Mouse (Mus musculus): ENCODE results near the gene Opcml. TPM values are rescaled to one million over a fixed set of nuclear protein-coding genes. Genes with fewer than 3 reads are reported as not detected.

Gene Opcml
- total RNA-seq, 1 experiment = 0.49 TPM

GRCm38 (mm10) chr9:28474586-28474985 lies 684.0 kb downstream of the Opcml start:
- no peak overlapping the region for H3K9ac ChIP-seq (ENCODE audit: insufficient read depth, low read depth, low read length, poor library complexity, severe bottlenecking)
- no peak for DNase-seq (ENCODE audit: low read depth, low spot score)
- H3K27ac ChIP-seq (ENCODE audit: insufficient read depth, low read depth, low read length, poor library complexity, severe bottlenecking) = no peak overlapping the region
- H3K4me1 ChIP-seq (ENCODE audit: control insufficient read depth in 2 of 2, insufficient read depth in 2 of 2, low read length in 2 of 2, poor library complexity in 1 of 2) = no peaks in the 10 kb centered on the region
- H3K4me3 ChIP-seq (ENCODE audit: insufficient read depth in 1 of 2, low read depth in 1 of 2, low read length in 2 of 2, poor library complexity in 1 of 2, severe bottlenecking in 1 of 2) = no peak overlapping the region
- TF ChIP-seq ZC3H11A (IDR thresholded peaks at IDR 0.05; ENCODE audit: borderline replicate concordance, low read depth, low read length) (no peak), ZNF384 (IDR thresholded peaks at IDR 0.05; ENCODE audit: low read depth, low read length) (no peak), MAFK (IDR thresholded peaks at IDR 0.05; ENCODE audit: insufficient read depth, low read depth, low read length) (no peak), HCFC1 (IDR thresholded peaks at IDR 0.05; ENCODE audit: borderline replicate concordance, insufficient read depth, low read length) (no peak), CHD2 (IDR thresholded peaks at IDR 0.05; ENCODE audit: low read depth, low read length) (no peak)
- no peaks in the 10 kb centered on the region for H3K9me3 ChIP-seq (ENCODE audit: control insufficient read depth, insufficient read depth, low read depth, low read length)
- H3K36me3 ChIP-seq (ENCODE audit: control insufficient read depth, insufficient read depth, low read length, poor library complexity, severe bottlenecking) = no peaks in the 10 kb centered on the region
- in situ Hi-C loops (cut with MboI; ENCODE audit: low sequenced_read_pairs in 2 of 2, unreplicated experiment in 2 of 2) = no loop called here

- no peak overlapping the region for H3K4me3 ChIP-seq (ENCODE audit: insufficient read depth in 1 of 2, low read depth in 1 of 2, low read length in 2 of 2, poor library complexity in 1 of 2, severe bottlenecking in 1 of 2)
- no peak overlapping the region for H3K9ac ChIP-seq (ENCODE audit: insufficient read depth, low read depth, low read length, poor library complexity, severe bottlenecking)
- no peaks in the 10 kb centered on the region for H3K4me1 ChIP-seq (ENCODE audit: control insufficient read depth in 2 of 2, insufficient read depth in 2 of 2, low read length in 2 of 2, poor library complexity in 1 of 2)
- no peaks in the 10 kb centered on the region for H3K9me3 ChIP-seq (ENCODE audit: control insufficient read depth, insufficient read depth, low read depth, low read length)
- H3K27ac ChIP-seq (ENCODE audit: insufficient read depth, low read depth, low read length, poor library complexity, severe bottlenecking) = no peak overlapping the region
- TF ChIP-seq CHD2 (IDR thresholded peaks at IDR 0.05; ENCODE audit: low read depth, low read length) (no peak), ZNF384 (IDR thresholded peaks at IDR 0.05; ENCODE audit: low read depth, low read length) (no peak), HCFC1 (IDR thresholded peaks at IDR 0.05; ENCODE audit: borderline replicate concordance, insufficient read depth, low read length) (no peak), MAFK (IDR thresholded peaks at IDR 0.05; ENCODE audit: insufficient read depth, low read depth, low read length) (no peak), ZC3H11A (IDR thresholded peaks at IDR 0.05; ENCODE audit: borderline replicate concordance, low read depth, low read length) (no peak)
- no peak for DNase-seq (ENCODE audit: low read depth, low spot score)
- H3K36me3 ChIP-seq (ENCODE audit: control insufficient read depth, insufficient read depth, low read length, poor library complexity, severe bottlenecking) = no peaks in the 10 kb centered on the region
- in situ Hi-C loops (cut with MboI; ENCODE audit: low sequenced_read_pairs in 2 of 2, unreplicated experiment in 2 of 2) = no loop called here
These were observed 690.7 kb downstream of the Opcml start for GRCm38 (mm10) chr9:28481261-28481660.

- TF ChIP-seq HCFC1 (IDR thresholded peaks at IDR 0.05; ENCODE audit: borderline replicate concordance, insufficient read depth, low read length) (no peak), MAFK (IDR thresholded peaks at IDR 0.05; ENCODE audit: insufficient read depth, low read depth, low read length) (no peak), ZC3H11A (IDR thresholded peaks at IDR 0.05; ENCODE audit: borderline replicate concordance, low read depth, low read length) (no peak), CHD2 (IDR thresholded peaks at IDR 0.05; ENCODE audit: low read depth, low read length) (no peak), ZNF384 (IDR thresholded peaks at IDR 0.05; ENCODE audit: low read depth, low read length) (no peak)
- no peaks in the 10 kb centered on the region for H3K4me1 ChIP-seq (ENCODE audit: control insufficient read depth in 2 of 2, insufficient read depth in 2 of 2, low read length in 2 of 2, poor library complexity in 1 of 2)
- H3K9ac ChIP-seq (ENCODE audit: insufficient read depth, low read depth, low read length, poor library complexity, severe bottlenecking) = no peak overlapping the region
- no peaks in the 10 kb centered on the region for H3K36me3 ChIP-seq (ENCODE audit: control insufficient read depth, insufficient read depth, low read length, poor library complexity, severe bottlenecking)
- in situ Hi-C loops (cut with MboI; ENCODE audit: low sequenced_read_pairs in 2 of 2, unreplicated experiment in 2 of 2) = no loop called here
- H3K4me3 ChIP-seq (ENCODE audit: insufficient read depth in 1 of 2, low read depth in 1 of 2, low read length in 2 of 2, poor library complexity in 1 of 2, severe bottlenecking in 1 of 2) = no peak overlapping the region
- no peak overlapping the region for H3K27ac ChIP-seq (ENCODE audit: insufficient read depth, low read depth, low read length, poor library complexity, severe bottlenecking)
- DNase-seq (ENCODE audit: low read depth, low spot score) = no peak
- no peaks in the 10 kb centered on the region for H3K9me3 ChIP-seq (ENCODE audit: control insufficient read depth, insufficient read depth, low read depth, low read length)
These were observed 697.9 kb downstream of the Opcml start for GRCm38 (mm10) chr9:28488499-28488898.

GRCm38 (mm10) chr9:28489828-28490227 lies 699.3 kb downstream of the Opcml start:
- in situ Hi-C loops (cut with MboI; ENCODE audit: low sequenced_read_pairs in 2 of 2, unreplicated experiment in 2 of 2) = no loop called here

DNA sequence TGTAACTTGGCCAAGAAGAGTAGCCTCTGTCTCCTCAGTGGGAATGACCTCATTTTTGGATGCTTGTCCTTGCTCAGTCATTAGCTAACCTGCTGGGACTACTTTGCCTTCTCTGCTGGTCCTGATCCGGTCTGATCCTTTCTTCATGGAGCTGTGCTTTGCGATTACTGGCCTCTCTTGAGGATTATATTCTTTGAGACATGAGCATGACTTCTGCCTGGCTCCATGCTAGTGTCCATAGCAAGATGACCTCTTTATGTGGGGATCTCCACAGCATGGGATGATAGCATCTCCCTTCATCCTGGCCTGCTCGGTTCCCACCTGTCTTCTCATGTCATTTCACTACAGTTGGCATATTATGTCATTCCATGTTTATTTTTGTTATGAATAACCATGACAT lies 699.8 kb downstream of the Opcml start:
- in situ Hi-C loops (cut with MboI; ENCODE audit: low sequenced_read_pairs in 2 of 2, unreplicated experiment in 2 of 2) = no loop called here
- Histone ChIP-seq H3K4me3 (ENCODE audit: insufficient read depth in 1 of 2, low read depth in 1 of 2, low read length in 2 of 2, poor library complexity in 1 of 2, severe bottlenecking in 1 of 2) (no peak overlapping the region), H3K27ac (ENCODE audit: insufficient read depth, low read depth, low read length, poor library complexity, severe bottlenecking) (no peak overlapping the region), H3K9ac (ENCODE audit: insufficient read depth, low read depth, low read length, poor library complexity, severe bottlenecking) (no peak overlapping the region), H3K9me3 (ENCODE audit: control insufficient read depth, insufficient read depth, low read depth, low read length) (no peaks in the 10 kb centered on the region), H3K4me1 (ENCODE audit: control insufficient read depth in 2 of 2, insufficient read depth in 2 of 2, low read length in 2 of 2, poor library complexity in 1 of 2) (no peaks in the 10 kb centered on the region), H3K36me3 (ENCODE audit: control insufficient read depth, insufficient read depth, low read length, poor library complexity, severe bottlenecking) (no peaks in the 10 kb centered on the region)
- TF ChIP-seq HCFC1 (IDR thresholded peaks at IDR 0.05; ENCODE audit: borderline replicate concordance, insufficient read depth, low read length) (no peak), ZC3H11A (IDR thresholded peaks at IDR 0.05; ENCODE audit: borderline replicate concordance, low read depth, low read length) (no peak), MAFK (IDR thresholded peaks at IDR 0.05; ENCODE audit: insufficient read depth, low read depth, low read length) (no peak), CHD2 (IDR thresholded peaks at IDR 0.05; ENCODE audit: low read depth, low read length) (no peak), ZNF384 (IDR thresholded peaks at IDR 0.05; ENCODE audit: low read depth, low read length) (no peak)
- DNase-seq (ENCODE audit: low read depth, low spot score) = no peak

More at GRCm38 (mm10) chr9:28489828-28490227, 699.3 kb downstream of the Opcml start:
- no peaks in the 10 kb centered on the region for H3K4me1 ChIP-seq (ENCODE audit: control insufficient read depth in 2 of 2, insufficient read depth in 2 of 2, low read length in 2 of 2, poor library complexity in 1 of 2)
- no peaks in the 10 kb centered on the region for H3K36me3 ChIP-seq (ENCODE audit: control insufficient read depth, insufficient read depth, low read length, poor library complexity, severe bottlenecking)
- DNase-seq (ENCODE audit: low read depth, low spot score) = no peak
- H3K27ac ChIP-seq (ENCODE audit: insufficient read depth, low read depth, low read length, poor library complexity, severe bottlenecking) = no peak overlapping the region
- H3K9me3 ChIP-seq (ENCODE audit: control insufficient read depth, insufficient read depth, low read depth, low read length) = no peaks in the 10 kb centered on the region
- TF ChIP-seq ZC3H11A (IDR thresholded peaks at IDR 0.05; ENCODE audit: borderline replicate concordance, low read depth, low read length) (no peak), ZNF384 (IDR thresholded peaks at IDR 0.05; ENCODE audit: low read depth, low read length) (no peak), HCFC1 (IDR thresholded peaks at IDR 0.05; ENCODE audit: borderline replicate concordance, insufficient read depth, low read length) (no peak), CHD2 (IDR thresholded peaks at IDR 0.05; ENCODE audit: low read depth, low read length) (no peak), MAFK (IDR thresholded peaks at IDR 0.05; ENCODE audit: insufficient read depth, low read depth, low read length) (no peak)
- no peak overlapping the region for H3K9ac ChIP-seq (ENCODE audit: insufficient read depth, low read depth, low read length, poor library complexity, severe bottlenecking)
- no peak overlapping the region for H3K4me3 ChIP-seq (ENCODE audit: insufficient read depth in 1 of 2, low read depth in 1 of 2, low read length in 2 of 2, poor library complexity in 1 of 2, severe bottlenecking in 1 of 2)
